Mouse (Mus musculus) embryo, embryonic 11 days (tissue): ENCODE measurements around the gene Rpa2.
"Not testable (repeated sequence)": the region's sequence is repeated elsewhere in the genome, so short reads cannot be mapped to it uniquely, and the experiment has no call there.

ENCODE experiments used
- DNase-seq: peaks from one replicate; pipeline ENCODE4 v3.0.0-alpha.2; 2015

Gene Rpa2

DNA sequence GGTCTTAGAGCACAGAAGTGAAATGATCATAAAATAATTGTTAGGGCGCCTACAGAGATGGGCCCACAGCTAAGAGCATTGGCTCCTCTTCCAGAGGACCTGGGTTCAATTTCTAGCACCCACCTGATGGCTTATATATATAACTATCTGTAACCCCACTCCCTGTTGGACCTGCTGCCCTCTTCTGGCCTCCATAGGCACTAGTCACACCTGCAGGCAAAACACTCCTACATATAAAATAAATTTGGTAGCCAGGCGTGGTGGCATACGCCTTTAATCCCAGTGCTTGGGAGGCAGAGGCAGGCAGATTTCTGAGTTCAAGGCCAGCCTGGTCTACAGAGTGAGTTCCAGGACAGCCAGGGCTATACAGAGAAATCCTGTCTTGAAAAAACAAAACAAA, 5.0 kb upstream of the Rpa2 start:
- DNase-seq = not testable (repeated sequence)

DNA sequence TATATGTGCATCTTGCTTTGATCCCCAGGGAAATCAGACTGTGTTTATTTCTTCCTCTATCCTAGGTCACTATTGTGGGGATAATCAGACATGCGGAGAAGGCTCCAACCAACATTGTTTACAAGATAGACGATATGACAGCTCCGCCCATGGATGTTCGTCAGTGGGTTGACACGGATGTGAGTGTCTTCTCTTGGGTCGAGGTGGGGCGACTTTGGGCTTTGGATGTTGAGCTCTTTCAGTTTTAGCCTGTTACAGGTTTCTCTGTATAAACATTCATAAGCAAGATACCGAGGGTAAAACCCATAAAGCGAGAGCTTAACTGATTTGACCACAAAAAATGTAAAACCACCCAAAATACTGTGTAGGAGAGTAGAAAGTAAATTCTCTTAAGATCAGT, 3.6 kb downstream of the Rpa2 start:
- no peak for DNase-seq

DNA sequence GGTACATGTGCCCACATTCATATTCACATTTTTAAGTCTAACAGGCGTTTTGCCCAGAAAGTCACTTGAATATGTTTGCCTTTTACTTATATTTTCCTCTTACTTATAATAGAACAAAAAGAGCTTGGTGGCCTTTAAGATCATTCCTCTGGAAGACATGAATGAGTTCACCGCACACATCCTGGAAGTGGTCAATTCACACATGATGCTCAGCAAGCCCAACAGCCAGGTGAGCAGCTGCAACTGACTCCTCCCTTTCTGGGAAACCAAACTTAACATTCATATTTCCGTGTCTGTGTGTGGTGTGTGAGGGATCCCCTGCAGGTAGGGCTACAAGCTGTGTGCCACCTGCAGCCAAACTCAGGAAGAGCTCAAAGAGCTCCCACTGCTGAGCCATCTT, 6.8 kb downstream of the Rpa2 start:
- DNase-seq = no peak

DNA sequence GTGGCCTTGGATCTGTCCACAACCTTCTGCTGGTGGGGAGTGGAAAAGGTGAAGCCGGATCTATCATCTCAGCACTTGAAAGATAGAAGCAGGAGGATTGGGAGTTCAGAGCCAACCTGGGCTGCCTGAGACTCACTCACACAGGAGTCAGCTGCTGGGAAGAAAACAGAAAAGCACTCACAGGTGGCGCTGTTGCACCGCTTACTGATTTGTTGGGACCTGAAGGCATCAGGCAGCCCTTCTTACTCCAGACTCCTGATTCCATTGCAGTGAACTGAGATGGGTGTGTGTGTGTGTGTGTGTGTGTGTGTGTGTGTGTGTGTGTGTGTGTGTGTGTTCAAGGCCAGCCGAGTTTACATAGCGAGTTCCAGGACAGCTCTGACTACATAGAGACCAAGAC, 8.6 kb downstream of the Rpa2 start:
- peak; percentile 59 for DNase-seq

DNA sequence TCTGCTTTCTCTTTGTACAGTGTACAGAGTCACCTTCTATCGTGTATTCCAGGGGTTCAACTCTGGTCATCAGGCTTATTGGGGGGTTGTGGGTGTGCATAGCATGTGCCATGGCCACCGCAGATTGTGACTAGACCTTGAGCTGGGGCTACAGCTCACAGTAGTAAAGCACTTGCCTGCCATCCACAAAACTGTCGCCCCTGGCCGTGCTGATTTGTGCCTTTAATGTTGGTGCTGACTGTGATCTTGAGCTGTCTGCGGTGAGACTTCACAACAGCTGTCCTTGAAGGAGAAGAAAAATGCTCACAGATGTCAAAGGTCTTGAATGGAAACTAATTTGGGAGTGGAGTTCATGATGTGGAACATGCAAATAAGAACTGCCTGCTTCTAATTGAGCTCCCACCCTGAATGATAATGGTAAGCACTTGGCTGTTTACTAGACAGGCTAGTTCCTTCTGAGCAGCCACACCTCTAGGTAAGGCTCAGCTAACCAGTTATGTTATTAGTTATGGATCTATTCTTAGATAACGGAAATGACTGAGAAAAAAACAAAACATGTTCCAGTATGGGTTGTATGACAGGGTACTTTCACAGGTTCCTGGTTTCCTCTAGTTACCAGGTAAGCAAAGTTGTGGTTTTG, 10.6 kb downstream of the Rpa2 start:
- no peak for DNase-seq

DNA sequence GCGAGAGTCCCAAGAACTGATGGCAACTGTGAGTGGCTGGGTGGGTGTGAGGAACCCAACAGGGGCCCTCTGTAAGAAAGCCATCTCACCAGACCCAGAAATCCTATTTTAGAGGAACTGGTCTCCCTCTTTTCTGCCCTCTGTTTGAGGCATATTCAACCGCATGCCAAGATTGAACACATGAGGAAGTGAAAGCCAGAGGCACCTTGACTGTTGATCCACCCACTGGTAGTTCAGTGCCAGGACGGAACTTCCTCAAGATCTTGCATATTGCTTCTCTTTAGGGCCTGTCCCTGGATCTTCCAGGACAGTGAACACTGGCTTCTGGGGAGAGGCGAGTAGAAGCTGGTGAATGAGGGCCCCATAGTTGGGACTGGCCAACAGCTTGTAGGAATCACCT, 12.2 kb downstream of the Rpa2 start:
- DNase-seq = no peak

DNA sequence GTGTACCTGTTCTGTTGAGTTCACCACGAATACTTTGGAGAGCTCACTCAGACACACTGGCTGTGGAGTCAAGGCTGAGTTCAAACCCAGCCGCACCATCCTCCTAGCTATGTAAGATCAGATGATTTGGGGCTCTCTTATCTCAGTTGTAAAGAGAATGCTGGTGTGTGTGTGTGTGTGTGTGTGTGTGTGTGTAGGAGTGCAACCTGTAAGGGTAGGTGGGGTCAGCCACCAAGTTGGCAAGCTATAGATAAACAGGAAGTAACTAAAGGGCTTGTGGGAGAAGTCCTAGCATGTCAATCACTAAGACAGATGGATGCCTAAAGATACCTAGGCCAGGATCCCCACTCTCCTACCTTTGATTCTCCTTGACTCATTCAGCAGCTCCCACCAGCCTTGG, 15.6 kb downstream of the Rpa2 start:
- DNase-seq = no peak

DNA sequence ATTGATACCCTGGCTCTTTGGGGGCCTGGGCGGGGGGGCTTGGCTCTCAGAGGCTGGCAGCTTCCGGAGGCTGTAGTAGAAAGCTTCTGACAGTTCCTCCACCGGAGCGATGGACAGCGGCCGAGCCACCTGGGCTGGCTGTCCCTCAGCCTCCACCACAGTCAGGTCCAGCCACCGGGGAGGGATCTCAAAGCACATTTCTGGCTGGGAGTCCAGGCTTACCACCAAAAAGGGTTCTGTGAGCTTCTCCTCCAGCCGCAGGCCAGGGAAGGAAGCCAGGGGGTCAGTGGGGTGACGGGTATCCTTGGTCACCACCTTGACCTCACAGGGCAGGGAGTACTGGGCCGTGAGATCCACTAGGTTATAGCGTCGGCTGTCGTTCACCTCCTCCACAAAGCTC, 17.1 kb downstream of the Rpa2 start:
- no peak for DNase-seq

DNA sequence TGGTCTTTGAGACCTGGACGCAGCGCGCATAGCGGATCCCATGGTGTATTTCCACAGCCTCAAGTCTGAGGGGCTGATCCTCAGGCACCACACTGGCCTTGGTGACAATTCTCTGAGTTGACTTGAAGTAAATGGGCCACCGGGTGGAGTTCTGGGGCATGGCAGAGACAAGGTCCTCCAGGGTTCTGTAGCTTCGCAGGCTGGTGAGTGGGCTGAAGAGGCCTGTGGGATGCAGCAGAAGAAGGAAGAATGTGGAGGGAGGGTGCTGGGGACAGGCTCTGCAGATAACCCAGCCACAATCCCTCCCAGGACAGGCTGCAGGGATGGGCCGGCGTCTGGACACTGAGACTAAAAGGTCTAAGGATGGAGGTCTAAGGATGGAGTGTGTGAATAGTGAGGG, 21.6 kb downstream of the Rpa2 start:
- no peak for DNase-seq

DNA sequence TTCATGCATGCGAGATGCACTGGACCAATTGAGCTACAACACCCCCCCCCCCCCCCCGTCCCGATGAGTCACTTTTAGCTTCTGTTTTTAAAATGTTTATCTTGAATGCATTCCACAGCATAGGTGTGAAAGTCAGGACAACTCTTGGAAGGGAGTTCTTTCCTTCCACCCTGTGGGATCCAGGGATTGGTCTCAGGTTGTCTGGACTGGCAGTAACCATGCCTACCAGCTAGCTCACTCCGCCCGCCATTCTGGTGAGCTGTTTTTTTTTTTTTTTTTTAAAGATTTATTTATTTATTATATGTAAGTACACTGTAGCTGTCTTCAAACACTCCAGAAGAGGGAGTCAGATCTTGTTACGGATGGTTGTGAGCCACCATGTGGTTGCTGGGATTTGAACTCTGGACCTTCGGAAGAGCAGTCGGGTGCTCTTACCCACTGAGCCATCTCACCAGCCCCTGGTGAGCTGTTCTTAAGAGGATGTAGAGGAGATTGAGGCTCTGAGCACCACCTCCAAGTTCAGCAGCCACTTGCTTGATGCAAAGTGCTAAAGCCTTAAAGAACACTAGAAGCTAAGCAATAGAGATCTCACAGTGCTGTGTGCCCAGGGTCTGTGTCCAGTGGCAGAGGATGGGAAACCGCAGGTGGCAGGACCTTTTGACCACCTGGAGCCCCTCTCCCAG, 25.3 kb downstream of the Rpa2 start:
- not testable (repeated sequence) for DNase-seq

DNA sequence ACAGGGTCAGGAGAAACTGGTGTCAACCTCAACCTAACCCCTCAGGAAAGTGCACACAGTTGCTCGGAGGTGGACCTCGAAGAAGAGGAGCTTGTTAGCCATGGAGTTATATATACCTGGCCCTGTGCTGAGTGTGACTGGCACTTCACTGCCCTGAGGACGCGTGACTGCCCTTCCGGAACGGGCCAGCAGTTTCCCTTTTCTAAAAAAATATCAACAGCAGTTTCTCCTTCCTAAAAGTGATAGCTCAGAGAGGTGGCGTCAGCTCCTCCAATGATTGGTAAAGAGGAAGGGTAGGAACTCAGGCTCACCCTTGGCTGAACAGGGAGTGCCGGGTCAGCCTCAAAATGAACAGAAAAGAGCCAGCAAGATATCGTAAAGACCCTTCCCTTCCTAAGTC, 25.9 kb downstream of the Rpa2 start:
- no peak for DNase-seq

DNA sequence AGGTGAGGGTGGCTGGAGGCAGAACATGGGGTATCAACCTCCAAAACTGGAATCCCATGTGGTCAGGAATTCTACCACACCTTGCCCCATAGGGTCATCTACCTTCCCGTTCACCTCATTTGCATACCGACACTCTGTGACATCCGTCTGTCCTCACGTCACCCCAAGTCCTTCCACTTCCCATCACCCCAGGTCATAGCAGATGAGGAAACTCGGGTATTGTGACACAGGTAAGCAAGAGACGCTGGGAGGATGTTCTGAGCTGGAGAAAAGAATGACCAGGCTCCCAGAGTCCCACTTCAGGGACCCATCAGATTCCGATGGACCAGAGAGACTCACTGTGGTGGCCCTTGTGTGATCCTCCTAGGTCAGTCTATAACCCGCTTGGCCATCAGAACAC, 26.6 kb downstream of the Rpa2 start:
- no peak for DNase-seq

DNA sequence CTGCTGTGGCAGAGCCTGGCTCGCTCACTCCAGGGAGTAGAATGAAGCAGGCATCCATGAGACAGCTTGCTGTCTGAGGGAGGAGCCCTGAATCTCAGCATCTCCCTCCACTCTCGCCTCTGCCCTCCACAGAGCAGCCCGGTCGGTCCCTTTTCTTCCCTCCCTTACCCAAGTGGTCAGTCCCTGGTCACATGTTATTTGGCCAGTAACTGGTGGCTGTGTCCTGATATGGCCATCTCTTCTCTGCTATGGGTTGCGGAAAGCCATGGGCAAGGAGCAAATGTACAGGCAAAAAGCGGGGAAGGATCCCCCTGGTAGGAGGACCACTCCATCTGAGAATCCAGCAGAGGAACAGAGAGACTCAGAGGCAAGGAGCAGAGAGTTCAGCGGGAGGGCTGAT, 27.0 kb downstream of the Rpa2 start:
- no peak for DNase-seq

DNA sequence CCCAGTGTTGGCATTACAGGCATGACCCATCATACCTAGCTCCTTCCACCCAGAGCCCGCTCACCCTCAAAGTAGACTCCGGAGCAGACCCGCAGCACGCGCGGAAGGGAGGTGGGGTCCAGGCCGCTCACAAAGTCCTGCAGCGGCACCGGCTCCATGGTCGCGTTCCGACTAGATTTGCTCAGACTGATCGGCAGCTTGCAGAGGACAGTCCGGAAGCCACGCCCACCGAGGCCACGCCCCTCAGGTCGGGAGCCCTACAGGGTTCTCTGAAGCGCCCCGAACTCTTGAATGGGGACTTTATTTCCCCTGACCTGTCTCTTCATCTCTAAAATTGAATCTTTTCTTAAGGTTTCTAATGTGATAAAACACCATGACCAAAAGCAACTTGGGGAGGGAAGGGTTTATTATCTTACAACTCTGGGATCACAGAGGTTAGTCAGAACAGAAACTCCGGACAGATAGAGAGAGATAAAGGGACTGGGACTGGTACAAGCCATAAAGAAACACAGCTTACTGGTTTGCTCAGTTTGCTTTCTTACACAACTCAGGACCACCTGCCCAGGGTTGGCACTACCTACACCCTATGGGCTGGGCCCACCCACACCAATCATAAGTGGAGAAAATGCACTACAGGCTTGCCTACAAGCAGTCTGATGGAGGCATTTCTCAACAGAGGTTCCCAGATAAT, 28.2 kb downstream of the Rpa2 start, which contains the start of gene Themis2:
Gene Themis2 (minus strand): TSS at position 192 of the 691 bp plus-strand sequence.
- peak; percentile 78 for DNase-seq

DNA sequence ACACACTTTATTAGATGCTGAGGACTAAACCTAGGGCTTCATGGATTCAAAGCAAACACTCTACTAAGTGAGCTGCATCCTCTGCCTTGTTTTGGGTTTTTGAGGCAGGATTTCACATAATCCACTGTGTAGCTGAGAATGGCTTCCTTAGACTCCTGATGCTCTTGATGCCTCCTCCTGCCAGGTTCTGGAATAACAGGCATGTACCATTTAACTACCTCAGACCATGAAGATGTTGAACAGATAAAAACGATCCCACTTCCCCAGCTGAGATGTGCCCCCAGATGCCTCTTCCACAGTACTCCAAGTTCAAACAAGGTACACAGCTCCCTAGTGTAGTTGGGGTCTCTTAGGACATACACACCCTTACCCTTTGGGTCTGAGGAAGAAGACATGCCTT, 29.3 kb downstream of the Rpa2 start:
- no peak for DNase-seq

DNA sequence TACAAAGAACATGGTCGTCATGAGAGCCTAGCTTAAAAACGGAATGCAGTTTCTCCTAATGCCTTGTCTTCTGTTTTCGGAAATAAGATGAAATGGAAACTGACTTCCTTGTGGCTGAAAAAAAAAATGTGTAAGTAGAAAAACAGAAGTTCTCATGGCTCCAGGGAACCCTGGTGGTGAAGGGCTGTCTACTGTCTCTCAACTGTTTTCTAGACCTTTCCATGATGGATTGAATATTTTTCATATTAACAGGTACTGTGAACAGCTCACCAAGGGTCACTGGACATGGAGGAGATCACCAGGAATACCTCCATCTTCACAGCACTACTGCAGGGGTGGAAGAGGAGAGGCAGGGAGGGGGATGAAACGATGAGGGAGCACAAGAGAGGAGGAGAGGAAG, 29.9 kb downstream of the Rpa2 start:
- no peak for DNase-seq

DNA sequence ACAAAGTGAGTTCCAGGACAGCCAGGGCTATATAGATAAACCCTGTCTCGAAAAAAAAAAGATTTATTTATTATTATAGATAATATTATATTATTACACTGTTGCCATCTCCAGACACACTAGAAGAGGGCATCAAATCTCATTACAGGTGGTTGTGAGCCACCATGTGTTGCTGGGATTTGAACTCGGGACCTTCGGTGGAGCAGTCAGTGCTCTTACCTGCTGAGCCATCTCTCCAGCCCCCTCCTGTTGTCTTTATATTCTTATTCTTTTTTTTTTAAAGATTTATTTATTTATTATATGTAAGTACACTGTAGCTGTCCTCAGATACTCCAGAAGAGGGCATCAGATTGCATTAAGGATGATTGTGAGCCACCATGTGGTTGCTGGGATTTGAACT, 30.5 kb downstream of the Rpa2 start:
- not testable (repeated sequence) for DNase-seq

DNA sequence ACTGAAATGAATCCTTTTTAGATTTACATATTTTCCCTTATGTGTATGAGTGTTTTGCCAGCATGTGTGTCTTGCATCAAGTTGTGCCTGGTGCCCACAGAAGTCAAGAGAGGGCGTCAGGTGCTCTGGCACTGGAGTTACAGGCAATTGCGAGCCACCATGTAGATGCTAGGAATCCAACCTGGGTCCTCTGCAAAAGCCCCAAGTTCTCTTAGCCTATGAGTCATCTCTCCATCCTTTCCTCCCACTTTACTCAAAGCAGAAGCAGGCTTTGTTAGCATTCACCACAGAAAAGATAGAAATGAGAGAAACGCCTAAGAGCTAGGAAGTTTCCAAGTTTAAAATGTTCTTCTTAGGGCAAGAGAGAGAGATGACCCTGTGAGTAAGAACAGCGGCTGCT, 31.7 kb downstream of the Rpa2 start:
- no peak for DNase-seq

DNA sequence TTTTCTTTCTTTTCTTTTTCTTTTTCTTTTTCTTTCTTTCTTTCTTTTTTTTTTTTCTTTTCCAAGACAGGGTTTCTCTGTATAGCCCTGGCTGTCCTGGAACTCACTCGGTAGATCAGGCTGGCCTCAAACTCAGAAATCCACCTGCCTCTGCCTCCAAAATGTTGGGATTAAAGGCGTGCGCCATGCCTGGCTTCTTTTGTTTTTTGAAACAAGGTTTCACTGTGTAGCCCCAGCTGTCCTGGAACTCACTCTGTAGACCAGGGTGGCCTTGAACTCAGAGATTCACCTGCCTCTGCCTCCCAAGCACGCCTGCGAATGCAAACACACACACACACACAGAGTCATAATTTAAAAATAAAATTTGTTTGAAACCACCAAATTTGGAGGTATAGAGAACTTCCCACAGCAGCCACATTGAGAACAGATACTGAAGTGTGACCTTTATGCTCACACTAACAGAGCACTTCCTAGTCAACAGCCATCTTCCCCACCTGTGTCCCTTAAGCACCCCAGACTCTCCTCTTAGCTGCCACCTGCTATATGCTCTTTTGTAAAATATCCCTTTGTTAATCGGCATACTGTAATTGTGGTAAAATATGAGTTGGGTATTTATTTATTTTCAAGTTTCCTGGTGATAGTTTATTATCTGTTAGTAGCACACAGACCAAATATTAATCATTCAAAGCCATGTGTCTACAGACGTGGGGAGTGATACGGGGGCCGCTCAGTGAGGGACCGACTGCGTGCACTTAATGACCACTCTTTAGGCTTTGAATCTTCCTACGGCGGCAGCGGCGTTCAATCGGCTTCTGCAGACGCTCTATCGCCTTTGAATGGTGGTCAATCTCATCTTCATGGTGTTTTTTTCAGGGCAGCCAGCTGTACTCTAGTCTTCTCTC, 33.3 kb downstream of the Rpa2 start:
- no peak for DNase-seq

DNA sequence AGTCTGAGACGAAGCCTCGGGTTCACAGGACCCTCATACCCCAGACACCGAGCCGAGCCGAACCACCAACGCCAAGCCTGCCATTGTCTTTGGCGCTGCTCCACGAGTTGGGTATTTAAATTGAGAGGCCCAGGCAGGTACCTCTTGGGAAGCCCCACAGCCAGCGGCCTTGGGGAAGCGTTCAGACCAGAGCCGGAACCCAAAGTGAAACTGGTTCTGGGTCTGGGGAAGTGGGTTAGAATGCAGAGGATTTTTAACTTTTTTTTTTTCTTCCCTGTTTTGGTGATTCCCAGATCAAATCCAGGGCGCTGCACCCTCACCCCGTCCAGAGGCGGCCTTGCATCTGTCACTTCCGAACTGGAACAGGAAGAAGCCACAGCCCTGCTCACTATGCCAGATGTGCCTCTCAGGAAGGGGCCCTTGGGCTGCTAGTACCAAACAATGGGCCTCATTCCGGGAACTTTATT, 34.1 kb downstream of the Rpa2 start:
- DNase-seq = no peak

DNA sequence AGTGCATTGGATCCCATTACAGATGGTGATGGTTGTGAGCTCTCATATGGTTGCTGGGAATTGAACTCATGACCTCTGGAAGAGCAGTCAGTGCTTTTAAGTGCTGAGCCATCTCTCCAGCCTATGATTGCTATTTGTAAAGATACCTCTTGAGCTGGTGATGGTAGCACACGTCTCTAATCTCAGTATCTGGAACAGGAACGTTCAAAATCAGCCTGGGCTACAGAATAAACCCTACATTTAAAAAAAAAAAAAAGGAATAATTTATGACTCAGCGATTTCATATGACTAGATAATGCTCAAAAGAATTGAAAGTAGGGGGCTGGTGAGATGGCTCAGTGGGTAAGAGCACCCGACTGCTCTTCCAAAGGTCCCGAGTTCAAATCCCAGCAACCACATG, 35.1 kb downstream of the Rpa2 start:
- DNase-seq = no peak

DNA sequence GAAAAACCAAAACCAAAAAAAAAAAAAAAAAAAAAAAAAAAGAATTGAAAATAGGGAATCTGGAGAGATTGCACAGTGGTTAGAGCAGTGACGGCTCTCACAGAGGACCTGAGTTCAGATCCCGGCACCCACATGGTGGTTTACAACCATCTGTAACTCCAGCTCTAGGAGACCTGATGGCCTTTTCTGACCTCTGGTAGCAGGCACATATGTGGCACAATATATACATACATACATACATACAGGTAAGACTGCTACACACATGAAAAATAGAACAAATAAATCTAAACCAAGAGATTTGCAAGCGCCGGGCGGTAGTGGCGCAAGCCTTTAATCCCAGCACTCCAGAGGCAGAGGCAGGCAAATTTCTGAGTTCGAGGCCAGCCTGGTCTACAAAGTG, 35.7 kb downstream of the Rpa2 start:
- no peak for DNase-seq

DNA sequence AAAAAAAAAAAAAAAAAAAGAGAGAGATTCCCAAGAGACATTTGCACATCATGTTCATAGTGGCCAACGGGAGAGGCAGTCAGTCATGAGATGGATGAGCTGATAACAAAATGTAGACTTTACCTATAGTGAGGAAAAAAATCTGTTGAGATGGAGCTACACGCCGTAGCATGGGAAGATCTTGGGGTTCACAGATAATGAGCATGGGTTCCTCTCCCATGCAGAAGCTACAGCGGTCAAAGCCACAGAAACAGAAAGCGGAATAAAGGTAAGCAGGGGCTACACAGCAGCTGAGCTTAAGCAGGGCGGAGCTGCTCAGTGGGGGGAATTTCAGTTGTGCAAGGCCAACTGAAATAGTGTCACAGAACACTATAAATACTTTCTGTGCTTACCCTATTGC, 36.2 kb downstream of the Rpa2 start:
- no peak for DNase-seq
